Mouse (Mus musculus) limb, embryonic 10.5 days (tissue): ENCODE measurements around the gene Luzp4. TPM values are rescaled to one million over a fixed set of nuclear protein-coding genes. Genes with fewer than 3 reads are reported as not detected.
"Not testable (repeated sequence)": the region's sequence is repeated elsewhere in the genome, so short reads cannot be mapped to it uniquely, and the experiment has no call there.

Experiments
- DNase-seq: peaks from one replicate; pipeline ENCODE4 v3.0.0-alpha.2; 2017; ENCODE audit warnings: low spot score
- H3K27ac ChIP-seq: fragments of 300-500 bp; sonication (generic); 2 replicates; pipeline ENCODE4 v1.5.1; 2016; ENCODE audit warnings: mild to moderate bottlenecking
- H3K27me3 ChIP-seq: fragments of 300-500 bp; sonication (generic); 2 replicates; pipeline ENCODE4 v1.6.1; 2016; ENCODE audit warnings: low read depth, mild to moderate bottlenecking; ENCODE audit not compliant: poor library complexity, severe bottlenecking
- H3K36me3 ChIP-seq: fragments of 300-500 bp; sonication (generic); 2 replicates; pipeline ENCODE4 v1.6.1; 2016; ENCODE audit warnings: mild to moderate bottlenecking, moderate library complexity
- H3K4me1 ChIP-seq: fragments of 300-500 bp; sonication (generic); 2 replicates; pipeline ENCODE4 v1.6.1; 2016
- H3K4me3 ChIP-seq: fragments of 300-500 bp; sonication (generic); 2 replicates; pipeline ENCODE4 v1.5.1; 2016; ENCODE audit warnings: mild to moderate bottlenecking, moderate library complexity
- H3K9me3 ChIP-seq: fragments of 300-500 bp; sonication (generic); replicated peaks from 2 replicates; pipeline ENCODE4 v1.6.1; 2016; ENCODE audit warnings: mild to moderate bottlenecking
- WGBS: fragments of 180-500 bp; shearing (Covaris S2); methylation state at CpG from one replicate; pipeline ENCODE4 v1.1.7; 2016; 5-methylcytosine and 5-hydroxymethylcytosine counted together
- polyA plus RNA-seq: library from polyadenylated mRNA; unstranded; fragments of >200 nt; fragmentation: Nextera tagmentation; extraction: Ambion mirVana; gene quantifications from 2 replicates; pipeline ENCODE4 v1.2.1, GENCODE M21; 2016

The Luzp4 gene
- not detected in 2 replicates for polyA plus RNA-seq

DNA sequence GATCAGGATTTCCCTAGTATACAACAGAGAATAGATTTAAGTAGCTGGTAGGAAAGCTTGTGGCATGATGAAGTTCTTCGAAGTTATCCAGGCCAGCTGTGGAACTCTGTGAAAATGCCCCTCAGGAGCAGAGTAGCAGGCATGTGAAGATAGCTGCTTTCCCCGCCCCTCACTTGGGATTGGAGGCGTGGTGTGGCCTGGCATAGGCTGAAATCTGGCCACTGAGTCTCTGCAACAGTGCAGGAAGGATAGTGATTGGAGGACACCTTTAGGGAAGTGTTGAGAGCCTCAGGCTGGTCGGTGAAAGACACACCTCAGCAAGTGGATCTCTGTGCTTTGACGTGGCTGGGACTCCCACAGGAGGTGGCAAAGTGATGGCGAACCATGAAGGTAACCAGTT, at the start of gene Luzp4:
Gene Luzp4, plus strand, starts transcription at position 301 of the 400 bp plus-strand sequence.
- H3K9me3 ChIP-seq, H3K36me3 ChIP-seq, H3K27ac ChIP-seq, H3K4me3 ChIP-seq, H3K4me1 ChIP-seq, DNase-seq, H3K27me3 ChIP-seq: not testable (repeated sequence)
- 83% methylated on average over 5 of the region's 6 CpGs for WGBS

DNA sequence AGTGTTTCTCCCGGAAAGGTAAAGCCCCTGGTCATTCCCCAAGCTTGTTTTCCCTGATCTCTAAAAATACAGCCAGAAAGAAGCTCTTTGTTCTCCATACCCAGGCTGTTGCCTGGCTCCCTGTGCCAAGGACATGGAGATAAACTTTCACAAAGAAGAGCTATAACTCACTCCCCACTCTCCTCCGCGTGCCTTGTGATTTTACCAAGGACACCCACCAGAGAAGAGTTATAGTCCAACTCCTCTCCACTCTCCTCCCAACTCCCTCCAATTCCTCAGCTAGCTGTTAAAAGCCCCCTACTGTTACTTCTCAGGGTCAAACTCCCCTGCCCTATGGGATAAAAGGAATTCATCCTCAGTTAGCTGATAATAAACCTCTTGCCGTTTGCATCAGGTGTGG, 15.6 kb upstream of the Luzp4 start:
- WGBS: 96% methylated on average over 4 of the region's 4 CpGs
- not testable (repeated sequence) for H3K27ac ChIP-seq, DNase-seq, H3K4me1 ChIP-seq, H3K36me3 ChIP-seq, H3K27me3 ChIP-seq, H3K4me3 ChIP-seq, H3K9me3 ChIP-seq

Other genes with a start within 250 kb of the Luzp4 start
- not detected in 2 replicates for gene Gm8334, start 242.5 kb upstream of the Luzp4 start, polyA plus RNA-seq
- not detected in 2 replicates for gene Gm15127, start 194.0 kb upstream of the Luzp4 start, polyA plus RNA-seq
- not detected in 2 replicates for gene Ott, start 216.6 kb downstream of the Luzp4 start, polyA plus RNA-seq